Mouse (Mus musculus): ENCODE data around the gene Ralgps1. TPM values are rescaled to one million over a fixed set of nuclear protein-coding genes. Genes with fewer than 3 reads are reported as not detected.

The Ralgps1 gene
- polyA plus RNA-seq, 1 experiment = 20.4 TPM

DNA sequence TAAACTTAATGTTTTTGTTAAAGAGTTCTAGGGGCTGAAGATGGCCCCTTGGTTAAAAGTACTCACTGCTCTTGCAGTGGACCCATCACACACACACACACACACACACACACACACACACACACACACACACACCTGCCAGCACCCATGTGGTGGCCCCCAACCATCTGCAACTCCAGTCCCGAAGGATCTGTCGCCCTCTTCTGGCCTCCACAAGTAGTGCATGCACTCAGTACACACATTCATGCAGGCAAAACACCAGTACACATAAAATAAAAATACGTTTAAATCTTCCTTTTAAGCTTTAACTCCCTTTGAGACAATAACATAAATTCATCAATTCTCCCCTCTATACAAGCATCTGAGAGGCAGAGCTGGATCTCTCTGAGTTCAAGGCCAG lies 23.7 kb downstream of the Ralgps1 start:
- H3K4me3 ChIP-seq (ENCODE audit: control insufficient read depth, insufficient read depth, low read length) = no peak overlapping the region
- H3K27ac ChIP-seq (ENCODE audit: control insufficient read depth, insufficient read depth, low read length) = no peak overlapping the region
- TF ChIP-seq CTCF (IDR thresholded peaks at IDR 0.05; ENCODE audit: borderline replicate concordance, control insufficient read depth, extremely low read depth, insufficient read depth, low read length, poor library complexity) (peak; percentile 75; the same call in 1 of the 2 replicates), POLR2A (IDR thresholded peaks at IDR 0.05; ENCODE audit: control insufficient read depth, extremely low read depth, insufficient read depth, low read length, poor library complexity) (no peak)
- 35% methylated on average over 3 of the region's 3 CpGs for WGBS
- H3K4me1 ChIP-seq (replicated peaks; ENCODE audit: control insufficient read depth, insufficient read depth, low read length) = peaks cover 7% of the 10 kb centered on the region; the same call in 1 of the 2 replicates
- peak; percentile 53 for DNase-seq
- no peaks in the 10 kb centered on the region for H3K36me3 ChIP-seq (ENCODE audit: control insufficient read depth, insufficient read depth, low read length)
- no peaks in the 10 kb centered on the region for H3K27me3 ChIP-seq (ENCODE audit: control insufficient read depth, insufficient read depth, low read length)

DNA sequence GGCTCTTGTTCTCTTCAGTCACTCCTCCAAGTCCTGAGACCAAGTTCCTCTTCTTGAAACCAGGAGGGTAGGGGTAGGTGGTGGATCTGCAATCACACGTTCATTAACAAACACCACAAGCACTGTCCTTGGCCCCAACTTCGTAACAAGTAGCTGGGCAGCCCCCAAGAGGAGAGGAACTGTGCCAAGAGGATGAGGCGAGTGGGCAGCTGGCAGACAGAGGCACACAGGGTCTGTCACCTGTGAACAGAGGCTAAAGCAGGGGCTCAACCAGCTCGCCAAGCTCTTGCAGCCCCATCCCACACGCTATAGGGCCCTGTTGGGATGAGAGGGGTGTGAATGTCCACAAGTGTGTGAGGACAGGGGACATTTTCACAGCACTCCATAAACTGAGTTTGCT lies 24.5 kb downstream of the Ralgps1 start:
- WGBS = 85% methylated on average over 5 of the region's 5 CpGs
- no peak for DNase-seq
- Histone ChIP-seq H3K27me3 (ENCODE audit: control insufficient read depth, insufficient read depth, low read length) (no peaks in the 10 kb centered on the region), H3K4me3 (ENCODE audit: control insufficient read depth, insufficient read depth, low read length) (no peak overlapping the region), H3K36me3 (ENCODE audit: control insufficient read depth, insufficient read depth, low read length) (no peaks in the 10 kb centered on the region), H3K27ac (ENCODE audit: control insufficient read depth, insufficient read depth, low read length) (no peak overlapping the region), H3K4me1 (replicated peaks; ENCODE audit: control insufficient read depth, insufficient read depth, low read length) (peaks cover 9% of the 10 kb centered on the region; the same call in 1 of the 2 replicates)
- TF ChIP-seq POLR2A (IDR thresholded peaks at IDR 0.05; ENCODE audit: control insufficient read depth, extremely low read depth, insufficient read depth, low read length, poor library complexity) (no peak), CTCF (IDR thresholded peaks at IDR 0.05; ENCODE audit: borderline replicate concordance, control insufficient read depth, extremely low read depth, insufficient read depth, low read length, poor library complexity) (no peak)

DNA sequence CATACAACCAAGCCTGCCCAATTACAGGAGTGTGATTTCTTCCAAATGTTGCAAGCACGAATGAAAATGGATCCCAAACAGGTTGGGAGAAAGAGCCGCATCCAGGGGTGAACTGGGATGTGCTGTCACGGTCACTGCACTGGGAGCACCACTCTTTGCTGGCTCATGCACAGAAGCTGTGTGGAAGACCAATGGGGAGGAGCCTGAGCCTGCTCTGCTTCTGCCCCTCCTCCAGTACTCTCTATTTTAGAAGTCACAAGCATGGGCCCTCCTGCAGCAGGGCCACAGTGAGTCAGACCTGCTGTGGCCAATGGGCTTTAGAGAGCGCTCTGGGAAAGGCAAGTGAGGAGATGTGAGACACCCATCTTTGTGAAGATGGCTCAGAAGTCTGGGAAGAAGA lies 25.3 kb downstream of the Ralgps1 start:
- Histone ChIP-seq H3K4me1 (replicated peaks; ENCODE audit: control insufficient read depth, insufficient read depth, low read length) (peaks cover 9% of the 10 kb centered on the region; the same call in 1 of the 2 replicates), H3K4me3 (ENCODE audit: control insufficient read depth, insufficient read depth, low read length) (no peak overlapping the region), H3K27me3 (ENCODE audit: control insufficient read depth, insufficient read depth, low read length) (no peaks in the 10 kb centered on the region), H3K36me3 (ENCODE audit: control insufficient read depth, insufficient read depth, low read length) (no peaks in the 10 kb centered on the region), H3K27ac (ENCODE audit: control insufficient read depth, insufficient read depth, low read length) (no peak overlapping the region)
- TF ChIP-seq POLR2A (IDR thresholded peaks at IDR 0.05; ENCODE audit: control insufficient read depth, extremely low read depth, insufficient read depth, low read length, poor library complexity) (no peak), CTCF (IDR thresholded peaks at IDR 0.05; ENCODE audit: borderline replicate concordance, control insufficient read depth, extremely low read depth, insufficient read depth, low read length, poor library complexity) (no peak)
- no peak for DNase-seq
- WGBS = 96% methylated on average over 4 of the region's 4 CpGs

DNA sequence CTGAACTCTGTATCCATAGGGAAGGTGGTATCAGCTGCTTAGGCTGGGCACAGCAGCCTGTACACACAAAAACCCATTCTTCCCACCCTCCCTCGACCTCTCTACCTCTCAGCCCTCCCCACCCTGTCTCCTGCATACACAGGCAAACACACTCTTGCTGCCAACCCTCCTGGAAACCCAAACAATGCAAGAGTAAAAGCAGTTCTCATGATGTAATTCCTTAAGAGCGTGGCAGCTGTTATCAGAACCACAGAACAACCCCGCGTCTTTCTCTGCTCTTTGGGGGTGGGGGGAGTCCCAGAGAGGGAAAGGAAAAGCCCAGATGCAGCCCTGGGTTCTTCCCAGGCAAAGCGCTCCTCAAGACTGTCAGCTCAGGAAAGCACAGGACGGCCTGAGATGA lies 25.8 kb downstream of the Ralgps1 start:
- Histone ChIP-seq H3K4me3 (ENCODE audit: control insufficient read depth, insufficient read depth, low read length) (no peak overlapping the region), H3K4me1 (replicated peaks; ENCODE audit: control insufficient read depth, insufficient read depth, low read length) (peaks cover 9% of the 10 kb centered on the region; the same call in 1 of the 2 replicates), H3K27ac (ENCODE audit: control insufficient read depth, insufficient read depth, low read length) (no peak overlapping the region), H3K36me3 (ENCODE audit: control insufficient read depth, insufficient read depth, low read length) (no peaks in the 10 kb centered on the region), H3K27me3 (ENCODE audit: control insufficient read depth, insufficient read depth, low read length) (no peaks in the 10 kb centered on the region)
- TF ChIP-seq CTCF (IDR thresholded peaks at IDR 0.05; ENCODE audit: borderline replicate concordance, control insufficient read depth, extremely low read depth, insufficient read depth, low read length, poor library complexity) (no peak), POLR2A (IDR thresholded peaks at IDR 0.05; ENCODE audit: control insufficient read depth, extremely low read depth, insufficient read depth, low read length, poor library complexity) (no peak)
- DNase-seq = no peak
- 78% methylated on average over 6 of the region's 6 CpGs for WGBS

DNA sequence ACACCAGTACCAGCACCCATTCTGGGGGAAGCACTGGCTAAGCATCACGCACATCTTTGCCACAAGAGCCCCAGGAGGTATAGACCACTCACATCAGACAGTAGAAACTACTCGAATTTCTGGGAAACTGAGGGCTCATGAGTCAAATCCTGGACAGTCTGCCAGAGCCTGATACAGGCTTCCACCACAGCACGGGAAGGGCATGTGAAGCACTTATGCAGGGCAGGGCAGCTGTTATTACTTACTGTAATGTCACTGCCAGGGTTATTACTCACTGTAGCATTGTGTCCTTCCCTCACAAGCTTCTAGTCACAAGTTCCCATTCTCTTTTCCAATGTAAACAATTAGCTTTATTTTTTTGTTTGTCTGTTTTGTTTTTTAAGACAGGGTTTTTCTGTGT lies 27.9 kb downstream of the Ralgps1 start:
- no peaks in the 10 kb centered on the region for H3K36me3 ChIP-seq (ENCODE audit: control insufficient read depth, insufficient read depth, low read length)
- no peaks in the 10 kb centered on the region for H3K27me3 ChIP-seq (ENCODE audit: control insufficient read depth, insufficient read depth, low read length)
- DNase-seq = no peak
- peaks cover 9% of the 10 kb centered on the region; the same call in 1 of the 2 replicates for H3K4me1 ChIP-seq (replicated peaks; ENCODE audit: control insufficient read depth, insufficient read depth, low read length)
- 85% methylated on average over 3 of the region's 3 CpGs for WGBS
- TF ChIP-seq POLR2A (IDR thresholded peaks at IDR 0.05; ENCODE audit: control insufficient read depth, extremely low read depth, insufficient read depth, low read length, poor library complexity) (no peak), CTCF (IDR thresholded peaks at IDR 0.05; ENCODE audit: borderline replicate concordance, control insufficient read depth, extremely low read depth, insufficient read depth, low read length, poor library complexity) (no peak)
- H3K4me3 ChIP-seq (ENCODE audit: control insufficient read depth, insufficient read depth, low read length) = no peak overlapping the region
- no peak overlapping the region for H3K27ac ChIP-seq (ENCODE audit: control insufficient read depth, insufficient read depth, low read length)

DNA sequence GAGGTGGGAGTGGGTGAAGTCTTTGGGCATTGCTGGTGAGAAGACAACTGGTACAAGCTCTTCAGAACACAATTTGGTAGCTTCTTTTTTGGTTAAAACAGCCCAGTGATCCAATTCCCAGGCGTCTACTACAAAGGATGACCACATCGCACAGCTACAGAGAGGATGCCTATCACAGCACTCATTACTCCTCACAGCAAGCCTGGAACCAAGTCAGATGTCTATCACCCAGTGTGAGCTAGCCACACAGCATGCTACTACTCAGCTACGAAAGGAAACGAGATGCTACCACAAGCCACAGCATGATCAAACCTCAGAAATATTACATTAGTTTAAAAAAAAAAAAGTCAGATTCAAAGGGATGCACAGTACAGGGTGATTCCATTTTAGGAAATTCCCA lies 29.1 kb downstream of the Ralgps1 start:
- no peak for DNase-seq
- Histone ChIP-seq H3K4me3 (ENCODE audit: control insufficient read depth, insufficient read depth, low read length) (no peak overlapping the region), H3K27ac (ENCODE audit: control insufficient read depth, insufficient read depth, low read length) (no peak overlapping the region), H3K4me1 (replicated peaks; ENCODE audit: control insufficient read depth, insufficient read depth, low read length) (peaks cover 9% of the 10 kb centered on the region; the same call in 1 of the 2 replicates), H3K27me3 (ENCODE audit: control insufficient read depth, insufficient read depth, low read length) (no peaks in the 10 kb centered on the region), H3K36me3 (ENCODE audit: control insufficient read depth, insufficient read depth, low read length) (no peaks in the 10 kb centered on the region)
- 6% methylated on average over 4 of the region's 4 CpGs for WGBS
- no peak for TF ChIP-seq POLR2A (IDR thresholded peaks at IDR 0.05; ENCODE audit: control insufficient read depth, extremely low read depth, insufficient read depth, low read length, poor library complexity)
- no peak for TF ChIP-seq CTCF (IDR thresholded peaks at IDR 0.05; ENCODE audit: borderline replicate concordance, control insufficient read depth, extremely low read depth, insufficient read depth, low read length, poor library complexity)

DNA sequence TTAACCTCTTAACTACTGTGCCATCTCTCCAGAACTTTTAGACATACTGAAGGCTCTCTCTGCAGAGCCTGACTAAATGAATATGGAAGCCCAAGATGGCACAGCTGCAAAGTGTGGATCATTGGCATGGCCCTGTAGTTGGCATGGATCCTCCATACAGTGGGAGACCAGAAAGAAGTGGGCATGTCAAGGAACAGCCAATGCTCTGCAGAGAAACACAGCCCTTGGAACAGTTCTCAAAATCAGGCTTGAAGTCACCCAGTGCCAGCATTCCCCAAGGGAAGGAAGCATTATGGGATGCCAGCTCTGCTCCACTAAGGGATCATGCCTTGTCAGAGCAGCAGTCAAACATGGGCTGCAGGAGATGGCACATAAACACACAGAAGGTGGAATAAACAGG lies 35.5 kb downstream of the Ralgps1 start:
- TF ChIP-seq POLR2A (IDR thresholded peaks at IDR 0.05; ENCODE audit: control insufficient read depth, extremely low read depth, insufficient read depth, low read length, poor library complexity) (no peak), CTCF (IDR thresholded peaks at IDR 0.05; ENCODE audit: borderline replicate concordance, control insufficient read depth, extremely low read depth, insufficient read depth, low read length, poor library complexity) (no peak)
- Histone ChIP-seq H3K27ac (ENCODE audit: control insufficient read depth, insufficient read depth, low read length) (no peak overlapping the region), H3K36me3 (ENCODE audit: control insufficient read depth, insufficient read depth, low read length) (peaks cover 4% of the 10 kb centered on the region; the same call in 1 of the 2 replicates), H3K4me3 (ENCODE audit: control insufficient read depth, insufficient read depth, low read length) (no peak overlapping the region), H3K4me1 (replicated peaks; ENCODE audit: control insufficient read depth, insufficient read depth, low read length) (no peaks in the 10 kb centered on the region), H3K27me3 (ENCODE audit: control insufficient read depth, insufficient read depth, low read length) (no peaks in the 10 kb centered on the region)
- DNase-seq = no peak

Measured in thymus, adult 2 months (tissue).